Mouse (Mus musculus): ENCODE results near the gene Fbln1. TPM values are rescaled to one million over a fixed set of nuclear protein-coding genes. Genes with fewer than 3 reads are reported as not detected.

Gene Fbln1
- polyA plus RNA-seq, 1 experiment from 2014 or later: 236 TPM

DNA sequence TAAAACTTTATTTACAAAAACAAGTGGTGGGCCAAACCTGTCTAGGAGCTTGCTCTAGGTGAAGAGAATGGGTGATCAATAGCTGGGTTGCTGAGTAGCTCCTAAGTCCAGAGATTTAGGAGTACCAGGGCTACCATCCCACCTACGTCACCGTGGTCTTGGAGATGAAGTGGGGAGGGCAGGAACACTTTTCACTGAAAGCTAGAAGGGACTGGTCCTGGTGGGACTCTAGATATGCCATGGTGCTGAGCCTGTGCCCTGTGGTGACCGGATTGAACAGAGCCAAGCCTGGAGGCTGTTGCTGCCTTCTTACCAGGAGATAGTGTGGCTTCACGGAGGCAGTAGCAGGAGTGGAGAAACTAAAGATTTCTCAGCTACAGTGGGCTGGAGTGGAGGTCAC lies 34.3 kb downstream of the Fbln1 start:
- Histone ChIP-seq H3K4me1 (ENCODE audit: control insufficient read depth, insufficient read depth, low read length) (no peaks in the 10 kb centered on the region), H3K4me2 (ENCODE audit: low read depth, low read length) (no peak overlapping the region), H3K27me3 (ENCODE audit: control insufficient read depth, insufficient read depth, low read length) (no peaks in the 10 kb centered on the region), H3K9me3 (replicated peaks; ENCODE audit: control insufficient read depth, low read length) (no peaks in the 10 kb centered on the region), H3K27ac (ENCODE audit: low read length) (no peak overlapping the region), H3K4me3 (replicated peaks; ENCODE audit: low read length) (no peak overlapping the region), H3K36me3 (ENCODE audit: control insufficient read depth, insufficient read depth, low read length) (peaks cover 44% of the 10 kb centered on the region), H3K9ac (ENCODE audit: low read length) (no peak overlapping the region)
- ATAC-seq (ENCODE audit: insufficient read depth, low FRiP score): no peak
- 94% methylated on average over 4 of the region's 4 CpGs for WGBS

DNA sequence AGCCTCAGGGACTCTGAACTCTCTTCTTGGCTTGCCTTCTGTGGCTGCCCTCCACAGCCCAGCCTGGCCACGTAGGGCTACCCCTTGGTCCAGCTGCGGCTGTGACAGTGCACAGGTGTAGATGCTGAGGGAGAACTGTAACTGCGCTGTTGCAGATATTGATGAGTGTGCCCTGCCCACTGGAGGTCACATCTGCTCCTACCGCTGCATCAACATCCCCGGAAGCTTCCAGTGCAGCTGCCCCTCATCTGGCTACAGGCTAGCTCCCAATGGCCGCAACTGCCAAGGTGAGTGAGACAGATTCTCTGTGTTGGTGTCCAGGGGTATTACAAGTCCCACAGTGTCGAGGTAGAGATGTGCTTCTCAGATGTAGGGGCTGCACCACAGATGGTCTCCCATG lies 36.1 kb downstream of the Fbln1 start:
- H3K4me2 ChIP-seq (ENCODE audit: low read depth, low read length): no peak overlapping the region
- WGBS: 89% methylated on average over 7 of the region's 7 CpGs
- H3K4me1 ChIP-seq (ENCODE audit: control insufficient read depth, insufficient read depth, low read length): no peaks in the 10 kb centered on the region
- H3K27me3 ChIP-seq (ENCODE audit: control insufficient read depth, insufficient read depth, low read length): no peaks in the 10 kb centered on the region
- no peak for ATAC-seq (ENCODE audit: insufficient read depth, low FRiP score)
- H3K36me3 ChIP-seq (ENCODE audit: control insufficient read depth, insufficient read depth, low read length): peaks cover 48% of the 10 kb centered on the region
- no peak overlapping the region for H3K4me3 ChIP-seq (replicated peaks; ENCODE audit: low read length)
- H3K27ac ChIP-seq (ENCODE audit: low read length): no peak overlapping the region
- no peak overlapping the region for H3K9ac ChIP-seq (ENCODE audit: low read length)
- H3K9me3 ChIP-seq (replicated peaks; ENCODE audit: control insufficient read depth, low read length): no peaks in the 10 kb centered on the region

DNA sequence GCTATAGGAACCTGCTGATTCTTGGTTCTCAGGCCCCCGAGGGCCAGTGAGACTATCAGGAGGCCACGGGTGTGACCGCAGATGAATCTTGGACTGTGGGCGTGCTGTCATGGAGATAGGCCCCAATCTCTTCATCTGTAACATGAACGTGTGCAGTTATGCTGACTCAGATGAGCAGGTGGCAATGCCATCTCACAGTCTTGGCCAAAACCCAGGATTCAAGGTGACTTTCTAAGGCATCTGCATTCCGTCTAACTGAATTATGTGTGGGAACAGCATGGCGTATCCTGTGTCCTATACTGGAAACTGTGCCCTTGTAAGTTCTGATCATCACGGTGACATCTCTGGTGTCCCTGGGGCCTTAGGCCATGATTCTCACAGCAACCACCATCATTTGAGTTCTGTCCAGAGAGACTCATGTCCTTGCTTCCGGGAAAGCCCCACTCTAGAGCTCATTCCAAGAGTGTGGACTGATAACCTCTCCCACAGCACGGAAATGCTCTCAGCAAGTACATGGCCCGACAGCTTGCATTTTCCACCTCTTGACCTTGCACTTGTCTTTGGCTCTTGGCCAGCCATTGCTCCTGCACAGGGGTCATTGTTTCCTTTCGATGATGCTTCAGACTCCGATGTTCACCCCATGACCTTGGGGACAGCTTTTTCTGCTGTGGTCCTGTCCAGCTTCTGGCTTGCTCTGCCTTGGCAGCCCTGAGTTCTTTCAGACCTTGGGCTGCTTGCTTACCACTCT lies 38.8 kb downstream of the Fbln1 start:
- no peak overlapping the region for H3K27ac ChIP-seq (ENCODE audit: low read length)
- H3K4me3 ChIP-seq (replicated peaks; ENCODE audit: low read length): no peak overlapping the region
- no peaks in the 10 kb centered on the region for H3K27me3 ChIP-seq (ENCODE audit: control insufficient read depth, insufficient read depth, low read length)
- H3K9ac ChIP-seq (ENCODE audit: low read length): no peak overlapping the region
- H3K36me3 ChIP-seq (ENCODE audit: control insufficient read depth, insufficient read depth, low read length): peaks cover 30% of the 10 kb centered on the region
- H3K4me1 ChIP-seq (ENCODE audit: control insufficient read depth, insufficient read depth, low read length): no peaks in the 10 kb centered on the region
- no peaks in the 10 kb centered on the region for H3K9me3 ChIP-seq (replicated peaks; ENCODE audit: control insufficient read depth, low read length)
- 86% methylated on average over 13 of the region's 13 CpGs for WGBS
- no peak for ATAC-seq (ENCODE audit: insufficient read depth, low FRiP score)
- H3K4me2 ChIP-seq (ENCODE audit: low read depth, low read length): no peak overlapping the region

DNA sequence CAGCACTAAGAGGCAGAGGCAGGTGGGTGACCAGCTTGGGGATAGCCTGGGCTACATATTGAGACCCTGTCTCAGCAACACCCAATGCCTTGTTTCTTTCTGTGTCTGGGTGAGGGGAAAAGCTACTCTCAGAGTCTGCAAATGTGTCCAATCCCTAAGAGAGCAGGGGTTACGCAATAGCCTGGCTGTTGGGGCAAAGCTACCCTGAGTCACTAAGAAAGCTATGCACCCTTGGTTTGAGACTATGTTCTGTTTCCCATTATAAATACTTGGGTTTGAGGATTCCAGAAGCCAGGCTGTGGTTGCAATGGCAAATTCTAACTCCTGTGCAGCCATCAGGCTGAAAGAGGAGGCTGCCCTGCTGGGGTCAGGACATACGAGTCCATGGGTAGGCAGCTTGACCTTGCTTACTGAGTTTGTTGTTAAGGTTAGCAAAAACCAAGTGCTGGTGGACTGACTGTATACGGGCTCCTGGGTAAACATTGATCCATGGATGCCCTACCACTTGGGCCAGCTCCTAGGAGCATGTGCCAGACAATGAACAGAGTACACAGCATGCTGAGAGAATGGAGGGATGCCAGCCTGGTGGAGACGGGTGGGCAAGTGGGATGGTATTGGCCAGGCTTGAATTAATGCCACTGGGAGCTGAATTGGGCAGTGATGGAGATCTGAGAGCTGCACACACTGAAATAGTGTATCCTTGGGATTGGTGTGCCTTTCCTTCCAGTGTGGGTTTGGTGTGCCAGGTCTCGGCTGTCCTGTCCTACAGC lies 39.7 kb downstream of the Fbln1 start:
- ATAC-seq (ENCODE audit: insufficient read depth, low FRiP score): no peak
- Histone ChIP-seq H3K9me3 (replicated peaks; ENCODE audit: control insufficient read depth, low read length) (no peaks in the 10 kb centered on the region), H3K4me2 (ENCODE audit: low read depth, low read length) (no peak overlapping the region), H3K4me1 (ENCODE audit: control insufficient read depth, insufficient read depth, low read length) (no peaks in the 10 kb centered on the region), H3K4me3 (replicated peaks; ENCODE audit: low read length) (no peak overlapping the region), H3K27me3 (ENCODE audit: control insufficient read depth, insufficient read depth, low read length) (no peaks in the 10 kb centered on the region), H3K27ac (ENCODE audit: low read length) (no peak overlapping the region), H3K9ac (ENCODE audit: low read length) (no peak overlapping the region), H3K36me3 (ENCODE audit: control insufficient read depth, insufficient read depth, low read length) (peaks cover 24% of the 10 kb centered on the region; the same call in 1 of the 2 replicates)
- 82% methylated on average over 5 of the region's 5 CpGs for WGBS

DNA sequence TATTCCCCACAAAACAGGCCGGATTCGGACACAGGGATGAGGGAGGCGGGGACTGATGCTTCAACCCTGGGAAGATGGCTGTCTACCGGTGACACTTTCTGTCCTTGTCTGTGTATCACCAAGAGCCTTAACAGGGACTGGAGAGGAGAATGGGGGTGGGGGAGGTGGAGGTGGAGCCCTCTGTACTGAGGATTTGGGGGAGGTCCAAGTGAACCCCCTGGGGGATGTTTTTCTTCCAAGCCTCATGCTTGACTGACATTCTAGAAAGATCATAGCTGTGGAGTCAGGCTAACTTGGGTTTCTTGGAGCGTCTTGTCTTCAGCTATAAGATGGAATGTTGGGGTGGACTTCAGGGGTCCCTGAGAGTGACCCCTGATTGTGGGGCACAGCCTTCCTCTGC lies 40.3 kb downstream of the Fbln1 start:
- Histone ChIP-seq H3K36me3 (ENCODE audit: control insufficient read depth, insufficient read depth, low read length) (peaks cover 22% of the 10 kb centered on the region; the same call in 1 of the 2 replicates), H3K27me3 (ENCODE audit: control insufficient read depth, insufficient read depth, low read length) (no peaks in the 10 kb centered on the region), H3K4me1 (ENCODE audit: control insufficient read depth, insufficient read depth, low read length) (no peaks in the 10 kb centered on the region), H3K4me2 (ENCODE audit: low read depth, low read length) (no peak overlapping the region), H3K9ac (ENCODE audit: low read length) (no peak overlapping the region), H3K9me3 (replicated peaks; ENCODE audit: control insufficient read depth, low read length) (no peaks in the 10 kb centered on the region), H3K27ac (ENCODE audit: low read length) (no peak overlapping the region), H3K4me3 (replicated peaks; ENCODE audit: low read length) (no peak overlapping the region)
- no peak for ATAC-seq (ENCODE audit: insufficient read depth, low FRiP score)
- WGBS: 85% methylated on average over 5 of the region's 5 CpGs

DNA sequence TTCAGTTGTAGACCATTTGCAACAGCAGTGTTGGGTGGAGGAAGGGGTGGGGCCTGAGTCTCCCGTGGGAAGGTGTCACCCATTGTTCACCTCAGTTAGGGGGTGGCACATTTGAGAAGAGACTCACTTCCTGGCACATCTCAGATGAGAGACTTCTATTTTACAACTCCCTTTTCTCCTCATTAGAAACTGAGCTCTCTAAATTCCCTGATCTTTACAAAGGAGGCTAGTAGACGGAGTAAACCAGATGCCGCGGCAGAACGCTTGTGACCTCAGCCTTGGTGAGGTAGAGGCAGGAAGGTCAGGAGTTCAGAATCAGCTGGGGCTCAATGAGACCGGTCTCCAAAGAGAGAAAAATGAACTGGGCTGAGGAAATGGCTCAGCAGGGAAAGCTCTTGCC lies 41.2 kb downstream of the Fbln1 start:
- no peak overlapping the region for H3K9ac ChIP-seq (ENCODE audit: low read length)
- H3K4me1 ChIP-seq (ENCODE audit: control insufficient read depth, insufficient read depth, low read length): no peaks in the 10 kb centered on the region
- H3K4me3 ChIP-seq (replicated peaks; ENCODE audit: low read length): no peak overlapping the region
- no peak for ATAC-seq (ENCODE audit: insufficient read depth, low FRiP score)
- no peak overlapping the region for H3K4me2 ChIP-seq (ENCODE audit: low read depth, low read length)
- 71% methylated on average over 6 of the region's 6 CpGs for WGBS
- no peaks in the 10 kb centered on the region for H3K9me3 ChIP-seq (replicated peaks; ENCODE audit: control insufficient read depth, low read length)
- no peak overlapping the region for H3K27ac ChIP-seq (ENCODE audit: low read length)
- H3K27me3 ChIP-seq (ENCODE audit: control insufficient read depth, insufficient read depth, low read length): no peaks in the 10 kb centered on the region
- H3K36me3 ChIP-seq (ENCODE audit: control insufficient read depth, insufficient read depth, low read length): peaks cover 23% of the 10 kb centered on the region; the same call in 1 of the 2 replicates

DNA sequence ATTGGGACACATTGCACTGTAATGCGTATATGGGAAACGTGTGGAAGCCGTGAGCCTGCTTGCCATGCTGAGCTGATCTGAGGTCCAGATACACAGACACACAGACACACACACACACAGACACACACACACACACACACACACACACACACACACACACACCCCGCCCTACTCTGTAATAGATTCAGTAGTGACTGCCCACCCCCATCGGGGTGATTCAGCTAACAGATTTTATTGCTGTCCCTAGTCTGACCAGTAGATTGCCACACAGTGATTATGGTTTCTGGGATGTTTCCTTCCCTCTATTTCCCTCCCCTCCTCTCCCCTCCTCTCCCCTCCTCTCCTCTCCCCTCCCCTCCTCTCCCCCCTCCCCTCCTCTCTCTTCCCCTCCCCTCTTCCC lies 42.6 kb downstream of the Fbln1 start:
- Histone ChIP-seq H3K27ac (ENCODE audit: low read length) (no peak overlapping the region), H3K4me1 (ENCODE audit: control insufficient read depth, insufficient read depth, low read length) (no peaks in the 10 kb centered on the region), H3K4me3 (replicated peaks; ENCODE audit: low read length) (no peak overlapping the region), H3K9me3 (replicated peaks; ENCODE audit: control insufficient read depth, low read length) (no peaks in the 10 kb centered on the region), H3K9ac (ENCODE audit: low read length) (no peak overlapping the region), H3K27me3 (ENCODE audit: control insufficient read depth, insufficient read depth, low read length) (no peaks in the 10 kb centered on the region), H3K4me2 (ENCODE audit: low read depth, low read length) (no peak overlapping the region), H3K36me3 (ENCODE audit: control insufficient read depth, insufficient read depth, low read length) (peaks cover 24% of the 10 kb centered on the region; the same call in 1 of the 2 replicates)
- ATAC-seq (ENCODE audit: insufficient read depth, low FRiP score): no peak
- 91% methylated on average over 5 of the region's 5 CpGs for WGBS

DNA sequence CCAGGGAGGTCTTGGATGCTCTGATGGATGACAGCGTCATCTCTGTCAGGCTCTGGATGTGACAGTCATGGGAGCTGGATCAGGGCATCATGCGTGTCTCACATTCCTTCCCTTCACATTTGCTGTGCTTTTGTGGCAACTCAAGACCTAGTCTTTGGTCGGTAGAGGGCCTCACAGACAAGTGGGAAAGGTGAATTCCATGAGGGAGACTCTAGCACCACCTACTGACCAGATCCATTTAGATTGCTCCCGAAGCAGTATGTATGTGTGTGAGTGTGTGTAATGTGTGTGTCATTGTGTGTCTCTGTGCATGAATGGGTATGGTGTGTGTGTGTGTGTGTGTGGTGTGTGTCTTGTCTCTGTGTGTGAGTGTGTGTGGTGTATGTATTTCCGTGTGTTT lies 43.5 kb downstream of the Fbln1 start:
- 56% methylated on average over 5 of the region's 5 CpGs for WGBS
- Histone ChIP-seq H3K4me3 (replicated peaks; ENCODE audit: low read length) (no peak overlapping the region), H3K27me3 (ENCODE audit: control insufficient read depth, insufficient read depth, low read length) (no peaks in the 10 kb centered on the region), H3K9me3 (replicated peaks; ENCODE audit: control insufficient read depth, low read length) (no peaks in the 10 kb centered on the region), H3K36me3 (ENCODE audit: control insufficient read depth, insufficient read depth, low read length) (peaks cover 22% of the 10 kb centered on the region; the same call in 1 of the 2 replicates), H3K4me1 (ENCODE audit: control insufficient read depth, insufficient read depth, low read length) (no peaks in the 10 kb centered on the region), H3K4me2 (ENCODE audit: low read depth, low read length) (no peak overlapping the region), H3K27ac (ENCODE audit: low read length) (no peak overlapping the region), H3K9ac (ENCODE audit: low read length) (no peak overlapping the region)
- no peak for ATAC-seq (ENCODE audit: insufficient read depth, low FRiP score)

DNA sequence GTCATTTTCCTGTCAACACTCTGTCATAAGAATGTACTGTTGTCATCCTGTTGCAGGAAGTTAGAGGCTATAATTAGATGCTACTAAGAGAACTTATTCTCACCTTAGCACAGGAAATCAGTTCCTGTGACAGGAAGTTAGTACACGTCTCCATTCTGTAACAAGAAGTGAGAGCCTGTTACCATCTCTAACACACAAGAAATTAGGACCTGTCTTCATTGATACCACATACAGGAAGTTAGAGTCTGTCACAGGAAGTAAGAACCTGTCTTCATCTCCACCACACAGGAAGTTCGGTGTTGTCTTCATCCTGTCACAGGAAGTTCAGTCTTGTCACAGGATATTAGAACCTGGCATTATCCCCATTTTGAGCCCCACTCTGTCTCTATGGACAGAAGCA lies 44.7 kb downstream of the Fbln1 start:
- Histone ChIP-seq H3K27me3 (ENCODE audit: control insufficient read depth, insufficient read depth, low read length) (no peaks in the 10 kb centered on the region), H3K9ac (ENCODE audit: low read length) (no peak overlapping the region), H3K4me1 (ENCODE audit: control insufficient read depth, insufficient read depth, low read length) (no peaks in the 10 kb centered on the region), H3K27ac (ENCODE audit: low read length) (no peak overlapping the region), H3K4me3 (replicated peaks; ENCODE audit: low read length) (no peak overlapping the region), H3K4me2 (ENCODE audit: low read depth, low read length) (no peak overlapping the region), H3K36me3 (ENCODE audit: control insufficient read depth, insufficient read depth, low read length) (peaks cover 10% of the 10 kb centered on the region; the same call in 1 of the 2 replicates), H3K9me3 (replicated peaks; ENCODE audit: control insufficient read depth, low read length) (no peaks in the 10 kb centered on the region)
- no peak for ATAC-seq (ENCODE audit: insufficient read depth, low FRiP score)
- 82% methylated on average over 2 of the region's 2 CpGs for WGBS
